Mouse (Mus musculus) erythroblast, embryonic 14.5 days (primary cell): ENCODE data around the gene Tmem63a. TPM values are rescaled to one million over a fixed set of nuclear protein-coding genes. Genes with fewer than 3 reads are reported as not detected.

ENCODE experiments used
- H3K27me3 ChIP-seq: 2 replicates; pipeline ENCODE4 v1.6.1; 2012; ENCODE audit warnings: inconsistent platforms; ENCODE audit not compliant: control insufficient read depth
- H3K36me3 ChIP-seq: 2 replicates; pipeline ENCODE4 v1.6.1; 2012; ENCODE audit warnings: mild to moderate bottlenecking, inconsistent platforms; ENCODE audit not compliant: control insufficient read depth
- H3K4me1 ChIP-seq: 2 replicates; pipeline ENCODE4 v1.6.1; 2012; ENCODE audit warnings: inconsistent platforms; ENCODE audit not compliant: control insufficient read depth
- H3K4me3 ChIP-seq: replicated peaks from 2 replicates; pipeline ENCODE3; 2012; ENCODE audit warnings: moderate library complexity, mild to moderate bottlenecking, inconsistent platforms
- H3K9me3 ChIP-seq: 2 replicates; pipeline ENCODE4 v1.6.1; 2012; ENCODE audit warnings: low read length, inconsistent platforms, mixed read lengths; ENCODE audit not compliant: control insufficient read depth
- GATA1 ChIP-seq: IDR thresholded peaks from 2 replicates; pipeline ENCODE4 v1.6.1; 2012; ENCODE audit warnings: low read length, inconsistent platforms, mixed read lengths
- TAL1 ChIP-seq: IDR thresholded peaks from 3 replicates; pipeline ENCODE4 v1.6.1; 2012; ENCODE audit warnings: low read length, inconsistent platforms, mixed read lengths
- polyA plus RNA-seq: library from polyadenylated mRNA; stranded (reverse); fragments of >175 nt; gene quantifications from 2 replicates; pipeline ENCODE4 v1.2.3, GENCODE M21; 2012

Tmem63a gene
- polyA plus RNA-seq, 1 experiment, result 0.36 TPM

DNA sequence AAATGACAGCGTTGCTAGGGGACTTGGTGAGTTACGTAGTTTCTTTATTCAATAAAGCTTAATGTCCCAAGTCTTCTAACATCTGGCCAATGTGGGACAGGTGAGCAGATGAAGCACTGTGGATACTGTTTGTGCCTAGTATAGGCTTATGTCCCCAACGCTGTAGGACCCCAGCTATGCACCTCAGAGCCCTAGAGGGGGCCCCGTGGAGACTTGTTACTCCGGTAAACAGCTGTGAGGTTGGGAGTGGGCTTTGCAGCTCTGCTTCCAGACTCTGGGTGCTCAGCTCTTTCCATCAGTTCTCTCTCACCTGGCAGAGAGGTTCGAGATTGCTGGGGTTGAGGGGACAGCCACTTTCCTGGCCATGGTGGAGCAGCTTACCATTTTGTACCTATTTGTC lies 36.8 kb upstream of the Tmem63a start:
- Histone ChIP-seq H3K27me3 (no peaks in the 10 kb centered on the region; the same call in 1 of the 2 replicates), H3K9me3 (peaks cover 8% of the 10 kb centered on the region), H3K4me1 (peaks cover 74% of the 10 kb centered on the region), H3K4me3 (peak overlapping the region; percentile 87), H3K36me3 (peaks cover 52% of the 10 kb centered on the region)
- no peak for TF ChIP-seq GATA1
- no peak for TF ChIP-seq TAL1

GRCm38 (mm10) chr1:180905876-180906275 lies 36.3 kb upstream of the Tmem63a start:
- H3K36me3 ChIP-seq, result peaks cover 52% of the 10 kb centered on the region
- H3K4me1 ChIP-seq, result peaks cover 72% of the 10 kb centered on the region
- H3K27me3 ChIP-seq, result no peaks in the 10 kb centered on the region; the same call in 1 of the 2 replicates
- H3K4me3 ChIP-seq, result peak overlapping the region; percentile 87
- TF ChIP-seq TAL1, result no peak
- TF ChIP-seq GATA1, result no peak
- H3K9me3 ChIP-seq, result peaks cover 8% of the 10 kb centered on the region

DNA sequence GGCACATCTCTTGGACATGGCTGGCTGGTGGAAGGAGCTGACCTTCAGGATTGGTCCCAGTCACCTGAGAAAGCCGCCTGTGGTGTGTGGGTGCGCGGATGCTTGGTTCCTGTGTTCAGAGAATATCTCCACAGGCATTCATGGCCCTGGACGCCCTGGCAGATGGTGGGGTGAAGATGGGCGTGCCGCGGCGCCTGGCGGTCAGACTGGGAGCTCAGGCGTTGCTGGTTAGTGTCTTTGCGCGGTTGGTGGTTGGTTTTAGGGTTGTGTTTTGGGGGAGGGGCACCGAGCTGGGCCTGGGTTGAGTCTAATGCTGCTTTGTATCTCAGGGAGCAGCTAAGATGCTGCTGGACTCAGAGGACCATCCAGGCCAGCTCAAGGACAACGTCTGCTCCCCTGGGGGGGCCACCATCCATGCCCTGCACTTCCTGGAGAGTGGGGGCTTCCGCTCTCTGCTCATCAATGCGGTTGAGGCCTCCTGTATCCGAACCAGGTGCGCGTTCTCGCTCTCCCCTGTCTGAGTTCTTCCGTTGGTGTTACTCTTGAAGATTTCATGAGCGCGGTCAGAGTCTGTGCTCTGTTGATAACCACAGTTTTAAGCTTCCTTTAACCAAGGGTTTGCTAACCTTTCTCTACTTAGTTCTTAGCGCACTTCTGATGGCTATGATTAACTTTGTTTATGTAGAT lies 35.5 kb upstream of the Tmem63a start:
- Histone ChIP-seq H3K4me1 (peaks cover 72% of the 10 kb centered on the region), H3K27me3 (no peaks in the 10 kb centered on the region; the same call in 1 of the 2 replicates), H3K9me3 (peaks cover 8% of the 10 kb centered on the region), H3K36me3 (peaks cover 52% of the 10 kb centered on the region), H3K4me3 (peak overlapping the region; percentile 87)
- no peak for TF ChIP-seq TAL1
- no peak for TF ChIP-seq GATA1

GRCm38 (mm10) chr1:180911138-180911537 lies 31.0 kb upstream of the Tmem63a start:
- Histone ChIP-seq H3K27me3 (no peaks in the 10 kb centered on the region; the same call in 1 of the 2 replicates), H3K36me3 (peaks cover 37% of the 10 kb centered on the region), H3K4me1 (peaks cover 70% of the 10 kb centered on the region), H3K4me3 (no peak overlapping the region), H3K9me3 (peaks cover 5% of the 10 kb centered on the region)
- TF ChIP-seq TAL1, result no peak
- no peak for TF ChIP-seq GATA1

DNA sequence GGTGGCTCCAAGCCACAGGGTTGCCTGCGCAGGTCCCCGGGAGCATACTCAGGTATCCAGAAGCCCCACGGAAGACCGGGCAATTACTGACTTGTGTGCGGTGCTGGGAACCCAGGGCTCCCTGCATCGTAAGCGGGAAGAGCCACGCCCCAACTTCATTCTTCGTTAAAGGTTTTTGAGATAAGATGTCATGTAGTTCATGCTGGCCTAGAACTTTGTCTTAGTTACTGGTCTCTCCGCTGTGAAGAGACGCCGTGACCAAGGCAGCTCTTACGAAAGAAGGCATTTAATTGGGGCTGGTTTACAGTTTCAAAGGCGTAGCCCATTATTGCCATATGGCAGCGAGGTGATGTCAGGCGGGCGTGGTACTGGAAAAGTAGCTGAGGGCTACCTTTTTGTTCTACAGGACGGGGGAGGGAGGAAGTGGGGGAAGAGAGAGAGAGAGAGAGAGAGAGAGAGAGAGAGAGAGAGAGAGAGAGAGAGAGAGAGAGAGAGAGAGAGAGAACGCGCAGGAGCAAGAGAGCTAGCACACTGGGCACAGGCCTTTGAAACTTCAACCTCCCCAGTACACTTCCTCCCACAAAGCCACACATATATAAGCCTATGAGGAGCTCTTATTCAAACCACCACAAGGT lies 30.4 kb upstream of the Tmem63a start:
- Histone ChIP-seq H3K4me3 (no peak overlapping the region), H3K9me3 (peaks cover 3% of the 10 kb centered on the region; the same call in 1 of the 2 replicates), H3K36me3 (peaks cover 30% of the 10 kb centered on the region), H3K27me3 (no peaks in the 10 kb centered on the region; the same call in 1 of the 2 replicates), H3K4me1 (peaks cover 69% of the 10 kb centered on the region)
- no peak for TF ChIP-seq GATA1
- TF ChIP-seq TAL1, result no peak

GRCm38 (mm10) chr1:180912792-180913191 lies 29.4 kb upstream of the Tmem63a start:
- Histone ChIP-seq H3K4me1 (peaks cover 59% of the 10 kb centered on the region), H3K9me3 (peaks cover 3% of the 10 kb centered on the region; the same call in 1 of the 2 replicates), H3K4me3 (no peak overlapping the region), H3K36me3 (peaks cover 20% of the 10 kb centered on the region), H3K27me3 (no peaks in the 10 kb centered on the region; the same call in 1 of the 2 replicates)
- TF ChIP-seq TAL1 (no peak), GATA1 (no peak)

DNA sequence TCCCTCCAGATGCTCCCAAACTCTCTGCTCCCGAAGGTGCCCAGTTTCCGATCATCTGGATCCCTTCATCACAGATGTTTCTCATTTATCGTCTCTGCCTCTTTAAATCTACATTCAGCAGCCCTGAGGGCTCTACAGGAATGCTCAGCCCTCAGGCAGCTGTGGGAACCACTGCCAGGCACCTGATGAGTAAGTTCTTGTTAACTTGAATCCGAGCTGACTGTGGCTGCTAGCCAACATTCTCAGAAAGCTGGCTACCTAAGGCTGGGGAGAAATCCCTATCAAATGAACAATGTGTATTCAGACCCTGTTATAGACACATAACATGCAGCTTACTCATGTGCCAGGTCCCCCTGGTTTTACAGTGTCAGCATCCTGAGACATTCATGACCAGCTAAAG lies 28.3 kb upstream of the Tmem63a start:
- H3K4me1 ChIP-seq, result peaks cover 49% of the 10 kb centered on the region
- H3K27me3 ChIP-seq, result no peaks in the 10 kb centered on the region; the same call in 1 of the 2 replicates
- peaks cover 3% of the 10 kb centered on the region; the same call in 1 of the 2 replicates for H3K9me3 ChIP-seq
- TF ChIP-seq GATA1 (no peak), TAL1 (no peak)
- peaks cover 10% of the 10 kb centered on the region for H3K36me3 ChIP-seq
- no peak overlapping the region for H3K4me3 ChIP-seq

GRCm38 (mm10) chr1:180916425-180916824 lies 25.7 kb upstream of the Tmem63a start:
- Histone ChIP-seq H3K27me3 (peaks cover 3% of the 10 kb centered on the region), H3K9me3 (peaks cover 5% of the 10 kb centered on the region), H3K4me3 (no peak overlapping the region), H3K36me3 (no peaks in the 10 kb centered on the region), H3K4me1 (peaks cover 39% of the 10 kb centered on the region)
- no peak for TF ChIP-seq GATA1
- TF ChIP-seq TAL1, result no peak

DNA sequence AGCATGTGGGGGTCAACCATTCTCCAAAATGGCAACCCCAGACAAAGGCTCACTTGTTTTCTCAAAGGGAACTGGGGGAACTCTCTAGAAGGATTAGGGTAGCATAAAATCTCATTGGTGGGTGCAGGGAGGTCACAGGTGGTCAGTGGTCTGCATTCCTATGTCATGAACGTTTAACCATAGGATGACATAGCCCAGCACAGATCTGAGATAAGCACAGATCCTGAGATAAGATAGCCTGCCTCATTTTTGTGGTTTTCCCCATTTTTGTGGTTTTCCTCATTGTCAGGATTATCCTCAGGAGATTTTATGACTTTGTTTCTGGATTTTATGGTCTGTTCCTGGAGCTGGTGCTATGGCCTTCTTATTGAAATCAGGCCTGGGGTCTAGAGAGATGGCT lies 25.1 kb upstream of the Tmem63a start:
- no peak overlapping the region for H3K4me3 ChIP-seq
- TF ChIP-seq GATA1, result no peak
- TF ChIP-seq TAL1, result no peak

More for the DNA sequence above, 25.1 kb upstream of the Tmem63a start:
- H3K36me3 ChIP-seq, result no peaks in the 10 kb centered on the region
- peaks cover 3% of the 10 kb centered on the region for H3K27me3 ChIP-seq
- H3K4me1 ChIP-seq, result peaks cover 35% of the 10 kb centered on the region
- H3K9me3 ChIP-seq, result peaks cover 5% of the 10 kb centered on the region
